Mouse (Mus musculus) urinary bladder, adult 2 months (tissue): Measurements from ENCODE around the gene Znrf1. TPM values are rescaled to one million over a fixed set of nuclear protein-coding genes. Genes with fewer than 3 reads are reported as not detected.
A peak's percentile ranks its signal among the peaks of the same experiment; 100 is the strongest.
"Not testable (repeated sequence)": the region's sequence is repeated elsewhere in the genome, so short reads cannot be mapped to it uniquely, and the experiment has no call there.

Source experiments
- DNase-seq: peaks from one replicate; pipeline ENCODE4 v3.0.0; 2022; ENCODE audit warnings: low spot score
- polyA plus RNA-seq: library from polyadenylated mRNA; depleted of rRNA; stranded (reverse); fragments of >200 nt; gene quantifications from 2 replicates; pipeline ENCODE4 v1.2.3, GENCODE M21; 2012; rRNA removed

The Znrf1 gene
- polyA plus RNA-seq = 74.4 and 89.9 TPM in 2 replicates

GRCm38 (mm10) chr8:111536031-111536977 is at the start of gene Znrf1:
Gene Znrf1, plus strand, starts transcription at chr8:111536097.
- DNase-seq = peak; percentile 75

GRCm38 (mm10) chr8:111490034-111490591 is 45.8 kb upstream of the Znrf1 start:
- DNase-seq = no peak

GRCm38 (mm10) chr8:111491191-111491590 is 44.7 kb upstream of the Znrf1 start:
- DNase-seq = no peak

- DNase-seq = no peak
Observed at GRCm38 (mm10) chr8:111492508-111492907, 43.4 kb upstream of the Znrf1 start.

GRCm38 (mm10) chr8:111493176-111493575 is 42.7 kb upstream of the Znrf1 start:
- DNase-seq = no peak

GRCm38 (mm10) chr8:111496326-111496725 is 39.6 kb upstream of the Znrf1 start:
- no peak for DNase-seq

GRCm38 (mm10) chr8:111498249-111498648 is 37.6 kb upstream of the Znrf1 start:
- DNase-seq = not testable (repeated sequence)

- no peak for DNase-seq
Observed at GRCm38 (mm10) chr8:111501724-111502464, 34.0 kb upstream of the Znrf1 start.

GRCm38 (mm10) chr8:111508566-111508965 is 27.3 kb upstream of the Znrf1 start:
- no peak for DNase-seq

GRCm38 (mm10) chr8:111509278-111509677 is 26.6 kb upstream of the Znrf1 start:
- no peak for DNase-seq

- no peak for DNase-seq
Observed at GRCm38 (mm10) chr8:111510401-111510800, 25.5 kb upstream of the Znrf1 start.

GRCm38 (mm10) chr8:111512941-111513340 is 23.0 kb upstream of the Znrf1 start:
- no peak for DNase-seq

GRCm38 (mm10) chr8:111513446-111513845 is 22.5 kb upstream of the Znrf1 start:
- DNase-seq = no peak

GRCm38 (mm10) chr8:111516451-111517035 is 19.4 kb upstream of the Znrf1 start:
- no peak for DNase-seq

GRCm38 (mm10) chr8:111517466-111517865 is 18.4 kb upstream of the Znrf1 start:
- DNase-seq = no peak

GRCm38 (mm10) chr8:111521713-111522429 is 14.0 kb upstream of the Znrf1 start, which contains the start of gene Wdr59:
Gene Wdr59, minus strand, starts transcription at chr8:111522092.
- peak; percentile 74 for DNase-seq

- DNase-seq = no peak
Observed at GRCm38 (mm10) chr8:111526403-111527024, 9.4 kb upstream of the Znrf1 start.

- no peak for DNase-seq
Observed at GRCm38 (mm10) chr8:111527149-111527548, 8.7 kb upstream of the Znrf1 start.

- DNase-seq = no peak
Observed at GRCm38 (mm10) chr8:111528071-111528470, 7.8 kb upstream of the Znrf1 start.

- no peak for DNase-seq
Observed at GRCm38 (mm10) chr8:111531191-111531590, 4.7 kb upstream of the Znrf1 start.

- DNase-seq = no peak
Observed at GRCm38 (mm10) chr8:111531621-111532020, 4.3 kb upstream of the Znrf1 start.
